ENCODE assay signal across 8 mouse cellular contexts in genomic region chr19:46504085-46504552, GRCm38 (mm10). TPM values are rescaled to one million over a fixed set of nuclear protein-coding genes. Genes with fewer than 3 reads are reported as not detected.
A peak's percentile ranks its signal among the peaks of the same experiment; 100 is the strongest.
DNase-seq lines count a peak whose midpoint lies in the region; ATAC-seq and TF ChIP-seq lines count a peak whose summit lies in the region.

No protein-coding gene starts in this region.

- no peaks in the 10 kb centered on the region for H3K27me3 ChIP-seq in forebrain, embryonic 13.5 days
- H3K27me3 ChIP-seq in hindbrain, embryonic 11.5 days (ENCODE audit: control insufficient read depth, insufficient read depth, low read length) = no peaks in the 10 kb centered on the region
- no peaks in the 10 kb centered on the region for H3K27me3 ChIP-seq in limb, embryonic 13.5 days
- H3K27me3 ChIP-seq in midbrain, embryonic 12.5 days = no peaks in the 10 kb centered on the region

- DNase-seq in adrenal gland, postnatal 10 days = peak; percentile 62
- DNase-seq in adrenal gland, postnatal 25 days = no peak
- no peak for DNase-seq in ES-E14 (ENCODE audit: low read depth, low spot score)
- no peak for DNase-seq in hindbrain, embryonic 11.5 days (ENCODE audit: low spot score)
- DNase-seq in left cerebral cortex, adult 8-10 months (ENCODE audit: low spot score in 2 of 2) = no peak

- H3K9ac ChIP-seq in ES-E14 (ENCODE audit: insufficient read depth, low read depth, low read length, poor library complexity, severe bottlenecking) = peak overlapping the region; percentile 96; the same call in 1 of the 2 replicates
- H3K9ac ChIP-seq in forebrain, embryonic 13.5 days = peak overlapping the region; percentile 100
- H3K9ac ChIP-seq in hindbrain, embryonic 11.5 days (ENCODE audit: low read depth, low read length) = peak overlapping the region; percentile 94
- H3K9ac ChIP-seq in limb, embryonic 13.5 days = peak overlapping the region; percentile 96
- H3K9ac ChIP-seq in midbrain, embryonic 12.5 days (replicated peaks) = peak overlapping the region; percentile 99

- H3K36me3 ChIP-seq in ES-E14 (ENCODE audit: control insufficient read depth, insufficient read depth, low read length, poor library complexity, severe bottlenecking) = peaks cover 29% of the 10 kb centered on the region
- peaks cover 37% of the 10 kb centered on the region for H3K36me3 ChIP-seq in forebrain, embryonic 13.5 days (ENCODE audit: poor library complexity, severe bottlenecking)
- 0 out of 2 replicates have a peak, but pooled peaks cover 2% of the 10 kb centered on the region for H3K36me3 ChIP-seq in hindbrain, embryonic 11.5 days (ENCODE audit: control insufficient read depth, insufficient read depth, low read length)
- H3K36me3 ChIP-seq in limb, embryonic 13.5 days = peaks cover 39% of the 10 kb centered on the region
- H3K36me3 ChIP-seq in midbrain, embryonic 12.5 days = peaks cover 38% of the 10 kb centered on the region

- no peak for ATAC-seq in forebrain, embryonic 13.5 days
- ATAC-seq in hindbrain, embryonic 11.5 days (ENCODE audit: low FRiP score) = no peak
- no peak for ATAC-seq in limb, embryonic 13.5 days (ENCODE audit: low FRiP score, low read depth)
- ATAC-seq in midbrain, embryonic 12.5 days (ENCODE audit: low FRiP score, low read depth) = no peak

- H3K4me2 ChIP-seq in forebrain, embryonic 13.5 days = peak overlapping the region; percentile 98
- peak overlapping the region; percentile 92 for H3K4me2 ChIP-seq in hindbrain, embryonic 11.5 days (replicated peaks; ENCODE audit: low read depth, low read length)
- H3K4me2 ChIP-seq in limb, embryonic 13.5 days (replicated peaks) = peak overlapping the region; percentile 99
- H3K4me2 ChIP-seq in midbrain, embryonic 12.5 days (replicated peaks) = peak overlapping the region; percentile 94

- WGBS in forebrain, embryonic 13.5 days = 0% methylated on average over 4 of the region's 4 CpGs
- WGBS in hindbrain, embryonic 11.5 days = 4% methylated on average over 4 of the region's 4 CpGs
- 2% methylated on average over 4 of the region's 4 CpGs for WGBS in limb, embryonic 13.5 days
- WGBS in midbrain, embryonic 12.5 days = 1% methylated on average over 4 of the region's 4 CpGs

- H3K9me3 ChIP-seq in ES-E14 (ENCODE audit: control insufficient read depth, insufficient read depth, low read depth, low read length) = no peaks in the 10 kb centered on the region
- H3K9me3 ChIP-seq in forebrain, embryonic 13.5 days (replicated peaks) = no peaks in the 10 kb centered on the region
- H3K9me3 ChIP-seq in hindbrain, embryonic 11.5 days (ENCODE audit: control insufficient read depth, low read length) = no peaks in the 10 kb centered on the region
- H3K9me3 ChIP-seq in limb, embryonic 13.5 days = no peaks in the 10 kb centered on the region
- no peaks in the 10 kb centered on the region for H3K9me3 ChIP-seq in midbrain, embryonic 12.5 days

- H3K4me1 ChIP-seq in ES-E14 (ENCODE audit: control insufficient read depth in 2 of 2, insufficient read depth in 2 of 2, low read length in 2 of 2, poor library complexity in 1 of 2) = peaks cover 7 to 18% of the 10 kb centered on the region in 2 experiments
- peaks cover 58% of the 10 kb centered on the region for H3K4me1 ChIP-seq in forebrain, embryonic 13.5 days
- peaks cover 32% of the 10 kb centered on the region for H3K4me1 ChIP-seq in hindbrain, embryonic 11.5 days (replicated peaks; ENCODE audit: control insufficient read depth, insufficient read depth, low read length)
- H3K4me1 ChIP-seq in limb, embryonic 13.5 days = peaks cover 63% of the 10 kb centered on the region
- peaks cover 53% of the 10 kb centered on the region for H3K4me1 ChIP-seq in midbrain, embryonic 12.5 days

- H3K4me3 ChIP-seq in ES-E14 (ENCODE audit: insufficient read depth in 1 of 2, low read depth in 1 of 2, low read length in 2 of 2, poor library complexity in 1 of 2, severe bottlenecking in 1 of 2) = peak overlapping the region; percentile 76 to 92
- peak overlapping the region; percentile 96 for H3K4me3 ChIP-seq in forebrain, embryonic 13.5 days
- peak overlapping the region; percentile 87 for H3K4me3 ChIP-seq in hindbrain, embryonic 11.5 days (ENCODE audit: low read depth, low read length)
- H3K4me3 ChIP-seq in limb, embryonic 13.5 days = peak overlapping the region; percentile 92
- H3K4me3 ChIP-seq in midbrain, embryonic 12.5 days = peak overlapping the region; percentile 66

- in situ Hi-C loops in ES-E14 (cut with MboI; ENCODE audit: low sequenced_read_pairs in 2 of 2, unreplicated experiment in 2 of 2) = no loop called here

- H3K27ac ChIP-seq in ES-E14 (ENCODE audit: insufficient read depth, low read depth, low read length, poor library complexity, severe bottlenecking) = peak overlapping the region; percentile 91
- H3K27ac ChIP-seq in forebrain, embryonic 13.5 days = peak overlapping the region; percentile 100
- H3K27ac ChIP-seq in hindbrain, embryonic 11.5 days (ENCODE audit: low read depth, low read length) = peak overlapping the region; percentile 100
- H3K27ac ChIP-seq in limb, embryonic 13.5 days = peak overlapping the region; percentile 98
- H3K27ac ChIP-seq in midbrain, embryonic 12.5 days (replicated peaks) = peak overlapping the region; percentile 100

TF ChIP-seq in ES-E14, 5 proteins besides CTCF, POLR2A, EP300 and RAD21:
- no peak for TF ChIP-seq CHD2 (IDR thresholded peaks at IDR 0.05; ENCODE audit: low read depth, low read length)
- TF ChIP-seq HCFC1 (IDR thresholded peaks at IDR 0.05; ENCODE audit: borderline replicate concordance, insufficient read depth, low read length) = no peak
- TF ChIP-seq ZNF384 (IDR thresholded peaks at IDR 0.05; ENCODE audit: low read depth, low read length) = no peak
- no peak for TF ChIP-seq MAFK (IDR thresholded peaks at IDR 0.05; ENCODE audit: insufficient read depth, low read depth, low read length)
- no peak for TF ChIP-seq ZC3H11A (IDR thresholded peaks at IDR 0.05; ENCODE audit: borderline replicate concordance, low read depth, low read length)

RNA-seq across cellular contexts. Expression of gene Trim8, which starts 2.6 kb away (rescaled TPM):
- total RNA-seq in adrenal gland, postnatal 10 days (2021) = 10 to 100 TPM; 37.9 to 41.6 TPM
- 50.9 and 52.6 TPM in 2 replicates for total RNA-seq in adrenal gland, postnatal 25 days (2021)
- 26.1 and 33.2 TPM in 2 replicates for total RNA-seq in ES-E14 (2012; rRNA removed)
- 22.5 and 22.6 TPM in 2 replicates for polyA plus RNA-seq in forebrain, embryonic 13.5 days (2015; fragmentation: Nextera tagmentation; extraction: Ambion mirVana)
- 28.4 and 30.6 TPM in 2 replicates for polyA plus RNA-seq in hindbrain, embryonic 11.5 days (2014; fragmentation: Nextera tagmentation; extraction: Ambion mirVana)
- polyA plus RNA-seq in limb, embryonic 13.5 days (2015; fragmentation: Nextera tagmentation; extraction: Ambion mirVana) = 13.6 and 14.2 TPM in 2 replicates
- polyA plus RNA-seq in midbrain, embryonic 12.5 days (2016; fragmentation: Nextera tagmentation; extraction: Ambion mirVana) = 38.5 and 53.9 TPM in 2 replicates
- total RNA-seq in left cerebral cortex, adult 8-10 months (2022) = 100 to 1,000 TPM; 103 to 108 (median 104) TPM
